Mouse (Mus musculus) frontal cortex, postnatal 36 days (tissue): ENCODE measurements around the gene Ugt1a7c.
"Not testable (repeated sequence)": the region's sequence is repeated elsewhere in the genome, so short reads cannot be mapped to it uniquely, and the experiment has no call there.

ENCODE experiments used
- DNase-seq, 2 experiments: peaks; one replicate each; pipeline ENCODE4 v3.0.0; 2022; ENCODE audit warnings: low spot score in 2 of 2

Gene Ugt1a7c

GRCm38 (mm10) chr1:88195687-88196086, 100.8 kb downstream of the Ugt1a7c start:
- DNase-seq: no peak

- no peak for DNase-seq
Observed at GRCm38 (mm10) chr1:88197443-88197842, 102.6 kb downstream of the Ugt1a7c start.

DNA sequence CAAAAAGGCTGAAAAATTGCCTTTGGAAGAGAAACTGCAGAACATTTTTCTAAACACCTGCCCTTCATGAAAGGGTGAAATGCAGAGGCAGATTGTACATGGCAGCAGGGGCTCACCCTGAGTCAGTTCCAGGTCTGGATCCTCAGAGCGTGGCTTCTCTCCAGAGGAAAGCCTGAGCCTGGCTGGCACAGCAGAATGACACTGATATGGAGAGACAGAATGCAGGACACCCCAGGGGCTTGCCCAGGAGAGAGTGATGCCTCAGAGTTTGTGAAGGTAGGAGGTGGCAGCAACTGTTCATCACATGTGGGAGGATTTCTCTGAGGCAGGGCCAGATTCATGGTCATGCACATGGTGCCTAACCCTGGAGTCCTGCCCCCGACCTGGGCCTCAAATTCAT, 105.1 kb downstream of the Ugt1a7c start:
- DNase-seq: no peak

- no peak for DNase-seq
Observed at GRCm38 (mm10) chr1:88200456-88200855, 105.6 kb downstream of the Ugt1a7c start, which contains the start of gene Ugt1a2. TSS of gene Ugt1a2 (plus strand) at chr1:88200601.

GRCm38 (mm10) chr1:88205294-88205922, 110.5 kb downstream of the Ugt1a7c start, which contains the start of gene Dnajb3:
TSS of gene Dnajb3 (minus strand) at chr1:88205782.
- DNase-seq: peak; percentile 82 to 83

DNA sequence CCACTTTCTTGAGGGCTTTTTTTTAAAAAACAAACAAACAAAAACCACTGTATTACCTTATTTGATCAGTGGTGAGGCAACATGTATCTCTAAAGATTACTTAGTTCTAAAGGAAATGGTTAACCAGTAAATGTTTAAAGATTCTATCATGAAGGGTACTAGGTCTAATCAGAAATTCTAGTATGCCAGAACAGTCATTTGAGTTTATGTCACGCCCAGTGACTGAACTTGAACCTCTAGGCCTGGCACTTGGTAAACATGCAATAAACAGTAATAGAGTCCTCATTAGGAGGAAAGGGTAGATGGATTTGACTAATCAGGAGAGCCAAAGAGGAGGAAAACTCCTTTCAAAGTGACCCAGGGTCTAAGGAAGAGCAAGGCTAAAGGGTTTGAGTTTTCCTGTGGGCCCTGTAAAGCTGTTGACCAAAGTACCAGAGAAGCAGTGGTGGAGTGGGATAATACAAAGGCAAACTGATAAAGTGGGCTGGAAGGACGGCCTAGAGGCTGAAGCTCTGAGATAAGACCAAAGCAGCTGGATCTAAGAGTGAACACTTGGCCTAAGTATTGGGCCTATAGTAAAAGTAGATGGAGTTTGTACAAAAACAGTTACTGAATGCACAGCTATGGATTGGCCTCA, 112.1 kb downstream of the Ugt1a7c start:
- DNase-seq: no peak

GRCm38 (mm10) chr1:88211812-88212211, 117.0 kb downstream of the Ugt1a7c start, which contains the start of gene Ugt1a1:
TSS of gene Ugt1a1 (plus strand) at chr1:88211959.
- DNase-seq: no peak

DNA sequence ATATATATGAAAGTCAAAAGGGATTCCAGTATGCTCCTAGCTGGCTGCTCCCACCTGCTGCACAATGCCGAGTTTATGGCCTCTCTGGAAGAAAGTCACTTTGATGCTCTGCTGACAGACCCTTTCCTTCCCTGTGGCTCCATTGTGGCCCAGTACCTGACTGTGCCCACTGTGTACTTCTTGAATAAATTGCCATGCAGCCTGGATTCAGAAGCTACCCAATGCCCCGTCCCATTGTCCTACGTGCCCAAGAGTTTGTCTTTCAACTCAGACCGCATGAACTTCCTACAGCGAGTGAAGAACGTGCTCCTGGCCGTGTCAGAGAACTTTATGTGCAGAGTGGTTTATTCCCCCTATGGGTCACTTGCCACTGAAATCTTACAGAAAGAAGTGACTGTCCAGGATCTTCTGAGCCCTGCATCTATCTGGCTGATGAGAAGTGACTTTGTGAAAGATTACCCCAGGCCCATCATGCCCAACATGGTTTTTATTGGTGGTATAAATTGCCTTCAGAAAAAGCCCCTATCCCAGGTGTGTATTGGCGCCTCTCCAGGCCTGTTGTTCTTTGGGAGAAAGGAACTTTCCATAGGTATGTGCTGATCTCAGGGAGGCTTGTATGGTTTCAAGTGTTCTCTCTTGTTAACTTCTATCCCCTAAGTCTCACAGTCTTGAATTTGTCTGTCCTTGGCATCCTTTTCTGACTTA, 117.6 kb downstream of the Ugt1a7c start:
- no peak for DNase-seq

DNA sequence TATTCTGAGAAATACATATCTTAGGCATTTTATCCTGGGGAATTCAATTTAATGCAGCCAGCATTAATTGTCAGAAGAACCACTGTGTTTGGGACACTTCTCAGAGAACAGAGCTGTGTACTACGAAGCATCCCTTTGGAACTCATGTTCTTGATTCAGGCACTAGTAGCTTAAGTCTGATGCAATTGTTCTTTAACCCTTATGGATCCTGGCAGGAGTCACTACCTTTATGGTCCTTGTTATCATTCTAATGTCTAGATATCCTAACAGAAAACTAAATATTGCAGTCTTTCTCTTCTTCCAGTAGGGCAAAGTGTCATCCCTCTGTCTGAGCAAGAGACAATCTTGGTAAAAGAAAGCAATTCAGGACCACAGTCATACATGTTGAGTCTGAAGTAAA, 118.2 kb downstream of the Ugt1a7c start:
- DNase-seq: no peak

DNA sequence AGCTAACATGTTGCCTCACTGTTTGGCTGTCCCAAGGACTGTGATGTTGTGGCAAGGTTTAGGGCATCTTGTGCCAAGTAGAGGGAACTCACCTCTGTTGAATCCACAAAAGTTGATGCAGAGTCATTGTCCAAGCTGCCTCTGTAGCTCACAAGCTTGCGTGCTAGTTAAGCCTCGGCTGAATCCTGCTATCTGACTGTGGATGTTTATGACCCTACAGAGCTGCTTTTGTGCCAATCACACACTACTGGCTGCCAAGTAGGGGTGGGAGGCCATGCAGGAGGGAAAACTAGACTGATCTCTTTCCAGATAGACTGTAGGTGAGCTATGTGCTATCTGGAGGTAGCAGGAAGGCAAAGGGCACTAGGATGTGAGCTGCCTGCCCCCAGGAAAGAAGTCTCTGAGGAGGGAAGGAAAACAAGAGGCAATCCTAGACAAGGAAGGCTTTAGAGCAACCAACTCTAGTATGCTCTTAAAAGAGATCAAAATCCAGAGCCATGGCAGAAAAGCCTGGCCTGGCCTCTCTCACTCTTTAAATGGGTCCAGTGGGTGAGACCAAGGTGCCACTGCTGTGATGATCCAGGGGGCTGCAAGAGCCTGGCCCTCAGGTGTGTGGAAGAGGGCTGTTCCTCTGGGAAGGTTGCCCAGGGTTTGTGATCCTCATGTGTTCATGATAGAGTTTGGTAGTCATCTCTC, 119.1 kb downstream of the Ugt1a7c start:
- no peak for DNase-seq

- DNase-seq: no peak
Observed at GRCm38 (mm10) chr1:88214462-88214952, 119.6 kb downstream of the Ugt1a7c start.

DNA sequence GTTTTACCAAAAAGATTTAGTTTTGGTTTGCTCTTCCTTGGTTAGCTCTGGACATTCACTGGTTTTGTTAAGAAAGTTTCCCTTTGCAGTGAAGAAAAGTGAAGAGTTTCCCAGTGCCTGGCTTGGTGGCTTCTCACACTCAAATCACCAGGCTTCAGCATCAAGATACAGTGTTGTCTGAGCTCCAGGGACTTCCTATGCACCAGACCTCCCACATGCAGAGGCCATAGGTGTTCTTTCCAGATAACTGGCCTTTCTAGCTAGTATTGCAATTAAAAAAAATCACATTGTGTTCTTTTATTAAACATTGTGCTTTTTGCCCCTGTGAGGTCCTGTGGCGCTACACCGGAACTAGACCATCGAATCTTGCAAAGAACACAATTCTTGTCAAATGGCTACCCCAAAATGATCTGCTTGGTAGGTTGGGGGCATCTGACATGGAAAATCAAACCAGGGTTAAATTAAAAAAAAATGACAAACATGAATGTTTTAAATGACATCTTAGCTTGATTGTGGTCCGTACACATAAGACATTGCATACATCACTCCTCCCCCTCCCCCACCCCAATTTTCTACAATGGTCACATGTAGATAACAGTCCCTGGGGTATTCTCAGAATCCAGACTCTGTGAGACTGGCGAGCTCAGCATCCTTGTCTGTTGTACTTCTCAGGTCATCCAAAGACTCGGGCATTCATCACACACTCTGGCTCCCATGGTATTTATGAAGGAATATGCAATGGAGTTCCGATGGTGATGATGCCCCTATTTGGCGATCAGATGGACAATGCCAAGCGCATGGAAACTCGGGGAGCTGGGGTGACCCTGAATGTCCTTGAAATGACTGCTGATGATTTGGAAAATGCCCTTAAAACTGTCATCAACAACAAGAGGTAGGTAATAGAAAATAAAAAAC, 120.9 kb downstream of the Ugt1a7c start:
- no peak for DNase-seq

GRCm38 (mm10) chr1:88216551-88216950, 121.7 kb downstream of the Ugt1a7c start:
- DNase-seq: no peak

- no peak for DNase-seq
Observed at GRCm38 (mm10) chr1:88217144-88217543, 122.3 kb downstream of the Ugt1a7c start.

- DNase-seq: no peak
Observed at GRCm38 (mm10) chr1:88217576-88217975, 122.7 kb downstream of the Ugt1a7c start.

DNA sequence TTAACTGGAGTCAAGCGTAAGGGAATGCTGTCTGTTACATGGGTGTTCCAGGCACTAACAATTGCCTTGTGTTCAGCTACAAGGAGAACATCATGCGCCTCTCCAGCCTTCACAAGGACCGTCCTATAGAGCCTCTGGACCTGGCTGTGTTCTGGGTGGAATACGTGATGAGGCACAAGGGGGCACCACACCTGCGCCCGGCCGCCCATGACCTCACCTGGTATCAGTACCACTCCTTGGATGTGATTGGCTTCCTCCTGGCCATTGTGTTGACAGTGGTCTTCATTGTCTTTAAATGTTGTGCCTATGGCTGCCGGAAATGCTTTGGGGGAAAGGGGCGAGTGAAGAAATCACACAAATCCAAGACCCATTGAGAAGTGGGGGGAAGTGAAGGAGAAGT, 123.2 kb downstream of the Ugt1a7c start:
- DNase-seq: no peak

DNA sequence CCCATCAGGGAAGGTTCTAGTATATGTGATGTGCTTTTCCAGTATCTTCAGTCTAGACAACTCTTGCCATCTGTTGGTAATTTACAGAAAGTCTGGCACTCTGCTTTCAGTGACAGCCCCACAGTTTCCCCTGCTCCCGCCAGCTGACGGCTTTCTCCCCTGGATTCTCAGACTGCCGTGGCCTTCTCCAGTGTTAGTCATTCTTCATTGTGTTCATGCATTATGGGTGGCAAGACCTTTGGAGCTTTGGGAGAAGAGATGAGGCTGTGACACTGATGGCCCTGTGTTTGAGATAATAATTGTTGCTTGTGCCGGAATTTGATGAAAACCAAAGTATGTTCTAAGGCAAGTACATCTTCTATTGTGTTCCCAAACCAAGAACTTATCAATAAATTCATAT, 123.7 kb downstream of the Ugt1a7c start:
- DNase-seq: no peak

DNA sequence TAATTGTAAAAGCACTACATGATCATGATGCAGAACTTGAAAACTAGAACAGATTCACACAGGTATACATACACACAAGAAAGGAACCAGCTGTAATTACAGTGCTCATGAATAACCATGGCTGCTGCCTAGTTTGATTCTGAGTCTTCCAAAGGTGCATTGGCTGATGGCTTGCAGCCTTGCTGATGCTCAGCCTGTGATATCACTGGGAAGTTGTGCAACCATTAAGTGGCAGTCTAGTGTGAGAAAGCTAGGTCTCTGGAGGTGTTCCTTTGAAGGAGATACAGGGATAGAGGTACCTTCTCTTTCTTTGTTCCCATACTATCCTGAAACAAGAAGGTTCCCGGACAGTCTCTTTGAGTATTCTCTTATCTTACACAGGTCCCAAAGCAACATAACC, 124.2 kb downstream of the Ugt1a7c start:
- no peak for DNase-seq

DNA sequence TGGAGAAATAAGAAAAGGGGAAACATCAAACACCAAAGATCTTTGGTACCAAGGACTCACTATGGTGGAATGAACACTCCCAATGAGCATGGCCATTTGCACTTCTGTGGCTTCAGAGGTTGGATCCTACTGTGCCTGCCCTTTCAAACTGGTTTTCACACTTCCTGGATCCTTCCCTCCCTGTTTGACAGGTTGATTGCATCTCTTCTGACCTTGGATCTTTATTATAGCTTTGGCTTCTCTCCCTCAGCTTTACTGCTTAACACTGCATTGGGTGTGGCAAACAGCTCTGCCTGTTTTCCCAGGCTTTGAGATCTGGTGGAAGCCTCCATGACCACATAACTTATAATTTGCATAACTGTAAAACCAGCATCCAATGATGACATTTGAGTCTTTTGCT, 125.5 kb downstream of the Ugt1a7c start:
- DNase-seq: no peak

GRCm38 (mm10) chr1:88222216-88222615, 127.4 kb downstream of the Ugt1a7c start:
- no peak for DNase-seq

DNA sequence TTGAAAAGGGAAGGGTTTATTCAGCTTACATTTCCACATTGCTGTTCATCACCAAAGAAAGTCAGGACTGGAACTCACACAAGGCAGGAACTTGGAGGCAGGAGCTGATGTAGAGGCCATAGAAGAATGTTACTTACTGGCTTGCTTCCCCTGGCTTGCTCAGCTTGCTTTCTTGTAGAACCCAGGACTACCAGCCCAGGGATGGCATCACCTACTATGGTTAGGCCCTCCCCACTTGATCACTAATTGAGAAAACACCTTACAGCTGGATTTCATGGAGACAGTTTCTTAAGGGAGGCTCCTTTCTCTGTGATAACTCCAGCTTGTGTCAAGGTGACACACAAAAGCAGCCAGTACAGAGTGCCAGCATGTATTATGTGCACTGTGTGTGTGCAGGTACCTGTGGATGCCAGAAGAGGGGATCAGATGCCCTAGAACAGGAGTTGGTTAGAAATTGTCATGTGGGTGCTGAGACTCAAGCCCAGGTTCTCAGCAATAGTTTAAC, 128.2 kb downstream of the Ugt1a7c start:
- not testable (repeated sequence) for DNase-seq
